Mouse (Mus musculus) bone marrow, adult 2 months (tissue): ENCODE data around the gene Grm3. TPM values are rescaled to one million over a fixed set of nuclear protein-coding genes. Genes with fewer than 3 reads are reported as not detected.

Source experiments
- H3K27ac ChIP-seq: fragments of 200-500 bp; 2 replicates; pipeline ENCODE4 v1.5.1; 2012; ENCODE audit warnings: low read depth, mild to moderate bottlenecking, control low read depth, inconsistent platforms, low read length; ENCODE audit not compliant: control insufficient read depth, poor library complexity, insufficient read depth
- H3K4me1 ChIP-seq: fragments of 200-500 bp; 2 replicates; pipeline ENCODE4 v1.6.1; 2011; ENCODE audit warnings: low read length; ENCODE audit not compliant: control insufficient read depth, insufficient read depth
- H3K4me3 ChIP-seq: fragments of 200-500 bp; replicated peaks from 2 replicates; pipeline ENCODE3; 2011; ENCODE audit warnings: mild to moderate bottlenecking, low read depth, low read length, control low read depth; ENCODE audit not compliant: control insufficient read depth
- CTCF ChIP-seq: fragments of 200-500 bp; IDR thresholded peaks from 2 replicates; pipeline ENCODE4 v1.5.1; 2011; ENCODE audit warnings: low read length, control low read depth; ENCODE audit not compliant: control insufficient read depth, insufficient read depth
- POLR2A ChIP-seq: fragments of 200-500 bp; IDR thresholded peaks from 2 replicates; pipeline ENCODE4 v1.6.1; 2011; ENCODE audit warnings: low read depth, mild to moderate bottlenecking, control low read depth, low read length, borderline replicate concordance; ENCODE audit not compliant: control insufficient read depth
- WGBS: fragments of 180-500 bp; shearing (Covaris S2); methylation state at CpG from one replicate; pipeline ENCODE4 v1.1.7; 2018; 5-methylcytosine and 5-hydroxymethylcytosine counted together
- polyA plus RNA-seq: library from polyadenylated mRNA; stranded (reverse); fragments of >200 nt; gene quantifications from 2 replicates; pipeline ENCODE4 v1.2.4, GENCODE M21; 2011; ENCODE audit warnings: low replicate concordance; ENCODE audit not compliant: missing spikeins, insufficient read depth, insufficient read length

The Grm3 gene
- polyA plus RNA-seq, 1 experiment, result 0.82 TPM

- Histone ChIP-seq H3K27ac (no peak overlapping the region), H3K4me3 (no peak overlapping the region), H3K4me1 (no peaks in the 10 kb centered on the region)
- no peak for TF ChIP-seq POLR2A
- TF ChIP-seq CTCF, result no peak
- 74% methylated on average over 2 of the region's 2 CpGs for WGBS
Observed at GRCm38 (mm10) chr5:9578571-9578970, 146.4 kb downstream of the Grm3 start.

GRCm38 (mm10) chr5:9570946-9571345 is 154.0 kb downstream of the Grm3 start:
- WGBS, result 74% methylated on average over 6 of the region's 6 CpGs
- Histone ChIP-seq H3K4me1 (no peaks in the 10 kb centered on the region), H3K27ac (no peak overlapping the region), H3K4me3 (no peak overlapping the region)
- TF ChIP-seq POLR2A (no peak), CTCF (no peak)

DNA sequence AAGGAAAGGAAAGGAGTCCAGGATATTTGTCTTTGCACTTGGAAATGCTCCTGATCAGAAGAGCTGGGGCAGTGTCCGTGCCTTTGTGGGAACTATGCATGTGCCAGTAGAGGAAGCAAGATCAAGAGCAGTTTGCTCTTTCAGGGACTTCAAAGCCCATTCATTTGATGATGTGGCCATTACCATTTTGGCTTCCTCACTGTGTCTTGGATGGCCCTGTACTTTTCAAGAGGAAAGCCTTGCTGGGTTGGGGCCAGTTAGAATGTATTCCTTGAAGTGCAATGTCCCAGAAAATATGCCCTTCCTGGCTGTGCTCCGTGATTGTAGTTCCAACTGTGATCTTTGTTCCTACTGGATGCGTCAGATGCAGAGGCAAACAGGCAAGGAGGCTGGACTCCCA is 167.3 kb downstream of the Grm3 start:
- no peak overlapping the region for H3K27ac ChIP-seq
- WGBS, result 38% methylated on average over 3 of the region's 3 CpGs
- no peak overlapping the region for H3K4me3 ChIP-seq
- TF ChIP-seq CTCF (no peak), POLR2A (no peak)
- H3K4me1 ChIP-seq, result no peaks in the 10 kb centered on the region

DNA sequence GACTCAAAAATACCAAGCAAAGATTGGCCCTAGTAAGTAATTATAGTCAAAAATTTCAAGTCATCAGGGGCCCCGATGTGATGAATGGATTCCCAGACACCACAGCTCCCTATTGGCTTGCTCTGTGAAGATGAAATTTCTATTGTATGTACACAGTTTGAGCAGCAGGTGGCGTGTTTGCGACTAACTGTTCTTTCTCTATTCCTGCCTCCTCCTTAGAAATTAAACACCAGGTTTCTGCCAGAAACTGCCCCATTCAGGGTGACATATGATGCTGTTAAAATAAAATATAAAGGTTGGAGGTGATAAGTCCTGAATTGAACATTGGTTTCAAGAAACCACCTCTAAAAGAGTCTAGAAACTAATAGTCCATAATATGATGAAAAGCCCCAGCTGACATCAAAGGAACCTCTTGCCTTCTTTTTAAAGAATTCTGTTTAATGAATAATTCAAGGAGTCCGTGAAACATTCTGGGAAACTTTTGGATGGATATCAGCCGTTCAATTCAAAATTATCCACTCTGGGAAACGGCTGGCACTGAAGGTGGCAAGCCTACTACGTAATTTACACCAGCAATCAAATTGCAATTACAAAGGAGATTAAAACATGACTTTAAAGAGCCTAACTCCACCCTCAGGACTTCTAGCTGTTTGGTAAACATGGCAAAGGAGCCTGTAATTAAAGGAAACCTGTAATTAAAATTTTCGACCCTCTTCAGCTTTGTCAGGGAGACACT is 184.0 kb downstream of the Grm3 start:
- Histone ChIP-seq H3K4me1 (no peaks in the 10 kb centered on the region), H3K4me3 (no peak overlapping the region), H3K27ac (no peak overlapping the region)
- WGBS, result 41% methylated on average over 8 of the region's 8 CpGs
- TF ChIP-seq POLR2A, result no peak
- no peak for TF ChIP-seq CTCF

- no peak for TF ChIP-seq CTCF
- TF ChIP-seq POLR2A, result no peak
- no peak overlapping the region for H3K27ac ChIP-seq
- no peaks in the 10 kb centered on the region for H3K4me1 ChIP-seq
- WGBS, result 68% methylated on average over 4 of the region's 4 CpGs
- no peak overlapping the region for H3K4me3 ChIP-seq
Observed at GRCm38 (mm10) chr5:9525507-9525906, 199.5 kb downstream of the Grm3 start.

DNA sequence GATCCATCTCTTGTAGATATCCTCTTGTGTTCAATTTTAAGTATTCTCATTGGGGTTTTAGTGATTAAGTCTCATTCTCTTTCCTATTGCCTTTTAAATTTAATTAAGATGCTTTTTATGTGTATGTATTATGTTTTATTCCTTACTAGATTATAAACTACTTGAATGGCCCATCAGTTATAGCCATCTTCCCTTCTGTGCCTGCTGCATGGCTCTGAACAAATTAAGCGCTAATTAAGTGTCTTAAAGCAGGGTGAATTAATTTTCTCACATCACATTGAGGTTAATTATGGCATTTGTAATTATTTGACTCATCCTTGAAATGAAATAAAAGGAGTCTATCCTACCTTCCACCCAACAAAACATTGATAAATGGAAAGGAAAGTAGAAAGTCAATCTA is 213.9 kb downstream of the Grm3 start:
- WGBS, result 73% methylated on average over 1 of the region's 1 CpGs
- no peaks in the 10 kb centered on the region for H3K4me1 ChIP-seq
- H3K27ac ChIP-seq, result no peak overlapping the region
- H3K4me3 ChIP-seq, result no peak overlapping the region
- TF ChIP-seq POLR2A (no peak), CTCF (no peak)

- H3K27ac ChIP-seq, result no peak overlapping the region
- no peak overlapping the region for H3K4me3 ChIP-seq
- no peak for TF ChIP-seq POLR2A
- TF ChIP-seq CTCF, result no peak
- 65% methylated on average over 4 of the region's 4 CpGs for WGBS
- H3K4me1 ChIP-seq, result no peaks in the 10 kb centered on the region
Observed at GRCm38 (mm10) chr5:9497235-9497634, 227.7 kb downstream of the Grm3 start.

- TF ChIP-seq POLR2A (no peak), CTCF (no peak)
- 24% methylated on average over 5 of the region's 5 CpGs for WGBS
- Histone ChIP-seq H3K4me3 (no peak overlapping the region), H3K27ac (no peak overlapping the region), H3K4me1 (no peaks in the 10 kb centered on the region)
Observed at GRCm38 (mm10) chr5:9495456-9495855, 229.5 kb downstream of the Grm3 start.

DNA sequence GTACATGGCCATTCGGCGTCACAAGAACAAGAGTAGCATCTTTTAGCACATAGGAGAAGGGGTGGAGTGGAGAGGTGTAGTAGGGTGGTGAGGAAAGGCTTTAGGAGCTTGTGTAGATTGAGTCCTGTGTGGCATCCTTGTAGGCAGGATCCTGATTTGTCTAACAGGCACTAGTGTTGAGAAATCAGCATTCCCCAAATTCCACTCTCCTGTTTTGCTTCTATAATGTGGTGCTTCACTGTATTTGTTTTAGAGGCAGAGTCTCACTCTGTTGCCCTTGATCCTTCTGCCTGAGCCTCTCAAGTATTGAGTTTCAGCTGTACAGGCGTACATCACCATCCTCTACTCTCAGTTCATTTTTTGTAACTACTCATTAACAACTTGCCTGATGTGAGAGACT is 247.4 kb downstream of the Grm3 start:
- H3K4me3 ChIP-seq, result no peak overlapping the region
- no peaks in the 10 kb centered on the region for H3K4me1 ChIP-seq
- WGBS, result 75% methylated on average over 3 of the region's 3 CpGs
- H3K27ac ChIP-seq, result no peak overlapping the region
- no peak for TF ChIP-seq CTCF
- TF ChIP-seq POLR2A, result no peak

DNA sequence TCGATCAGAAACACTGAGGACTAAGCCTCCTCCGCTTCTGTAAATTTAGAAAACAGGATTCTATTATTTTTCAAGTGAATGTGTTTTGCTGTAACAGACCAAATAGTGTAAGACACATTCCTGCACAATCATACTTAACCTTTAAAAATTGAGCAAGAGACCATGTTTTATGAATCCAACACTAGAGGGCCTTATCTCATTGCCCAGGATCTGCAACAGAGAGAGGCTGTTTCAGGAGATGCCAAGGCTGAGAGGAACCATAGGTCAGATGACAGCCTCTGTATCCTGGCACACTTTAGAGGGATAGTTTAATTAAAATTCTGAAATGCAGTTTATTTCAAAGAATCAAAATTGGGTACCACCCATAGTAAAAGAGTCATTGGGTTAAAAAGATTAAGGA is 271.7 kb downstream of the Grm3 start:
- 82% methylated on average over 2 of the region's 2 CpGs for WGBS
- TF ChIP-seq CTCF (no peak), POLR2A (no peak)
- Histone ChIP-seq H3K27ac (no peak overlapping the region), H3K4me3 (no peak overlapping the region), H3K4me1 (no peaks in the 10 kb centered on the region)
